Mouse (Mus musculus): ENCODE data around the gene Nemp2.

DNA sequence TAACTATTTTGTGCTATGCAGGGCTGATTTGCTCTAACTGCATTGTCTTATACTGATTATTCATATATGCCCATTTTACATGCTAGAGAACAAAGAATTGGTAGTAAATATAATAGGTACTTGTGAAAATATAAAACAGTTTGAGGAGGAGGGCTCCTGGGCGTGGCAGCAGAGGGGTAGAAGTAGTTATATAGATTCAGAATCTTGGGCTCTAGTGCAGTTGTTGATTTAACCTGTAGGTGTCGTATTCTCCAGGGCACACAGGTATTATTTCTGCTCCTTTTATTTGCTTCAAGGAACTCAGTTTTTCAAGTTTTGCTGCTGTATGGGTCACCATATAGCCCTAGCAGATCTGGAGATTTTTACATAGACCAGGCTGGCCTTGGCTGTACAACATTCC is 1.1 kb downstream of the Nemp2 start:
- TF ChIP-seq CTCF (conservative IDR thresholded peaks at IDR 0.05; ENCODE audit: insufficient read depth, insufficient read length, low read depth, low read length) (no peak), POLR2A (IDR thresholded peaks at IDR 0.05; ENCODE audit: low read depth, low read length) (no peak)

All from kidney, adult 2 months (tissue).